Mouse (Mus musculus) erythroblast, embryonic 14.5 days (primary cell): ENCODE data around the gene Map3k10.

Experiments
- GATA1 ChIP-seq: IDR thresholded peaks from 2 replicates; pipeline ENCODE4 v1.6.1; 2012; ENCODE audit warnings: low read length, inconsistent platforms, mixed read lengths
- TAL1 ChIP-seq: IDR thresholded peaks from 3 replicates; pipeline ENCODE4 v1.6.1; 2012; ENCODE audit warnings: low read length, inconsistent platforms, mixed read lengths

DNA sequence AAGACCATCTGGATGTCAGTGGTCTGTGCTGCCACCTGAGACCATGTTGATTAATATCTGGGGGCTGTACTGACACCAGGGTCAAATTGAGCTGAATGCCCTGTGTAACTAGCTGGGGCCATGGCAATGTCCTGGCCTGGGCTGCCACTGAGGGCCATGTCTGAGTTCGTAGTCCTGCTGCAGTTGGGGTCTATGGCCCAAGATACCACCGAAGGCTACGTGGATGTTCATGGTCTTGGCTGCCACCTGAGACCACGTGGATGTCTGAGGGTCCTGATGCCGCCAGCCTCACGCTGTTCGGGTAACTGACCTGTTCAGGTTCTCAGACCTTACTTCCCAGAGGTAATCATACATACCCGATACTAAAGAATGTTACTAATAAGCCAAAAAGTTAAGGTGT, 47.6 kb upstream of the Map3k10 start:
- TF ChIP-seq TAL1: no peak
- TF ChIP-seq GATA1: no peak
